Mouse (Mus musculus) liver, embryonic 15.5 days (tissue): ENCODE measurements around the gene Pappa. TPM values are rescaled to one million over a fixed set of nuclear protein-coding genes. Genes with fewer than 3 reads are reported as not detected.

ENCODE experiments used
- ATAC-seq: fragments of 200-750 bp; cut with Nextera tagmentation; 2 replicates; pipeline ENCODE4 v1.8.0; 2017; ENCODE audit warnings: moderate number of reproducible peaks, mild to moderate bottlenecking, moderate library complexity; ENCODE audit not compliant: insufficient read depth
- H3K27ac ChIP-seq: fragments of 300-500 bp; sonication (generic); replicated peaks from 2 replicates; pipeline ENCODE4 v1.5.1; 2015; ENCODE audit warnings: mild to moderate bottlenecking, inconsistent platforms
- H3K27me3 ChIP-seq: fragments of 300-500 bp; sonication (generic); 2 replicates; pipeline ENCODE4 v1.6.1; 2015; ENCODE audit warnings: mild to moderate bottlenecking, inconsistent platforms
- H3K36me3 ChIP-seq: fragments of 300-500 bp; sonication (generic); replicated peaks from 2 replicates; pipeline ENCODE4 v1.6.1; 2015; ENCODE audit warnings: moderate library complexity, mild to moderate bottlenecking, inconsistent platforms
- H3K4me1 ChIP-seq: fragments of 300-500 bp; sonication (generic); replicated peaks from 2 replicates; pipeline ENCODE4 v1.6.1; 2015; ENCODE audit warnings: inconsistent platforms
- H3K4me2 ChIP-seq: fragments of 300-500 bp; sonication (generic); 2 replicates; pipeline ENCODE4 v1.6.1; 2015; ENCODE audit warnings: moderate library complexity, mild to moderate bottlenecking, inconsistent platforms
- H3K4me3 ChIP-seq: fragments of 300-500 bp; sonication (generic); replicated peaks from 2 replicates; pipeline ENCODE4 v1.5.1; 2015; ENCODE audit warnings: mild to moderate bottlenecking, inconsistent platforms
- H3K9ac ChIP-seq: fragments of 300-500 bp; sonication (generic); 2 replicates; pipeline ENCODE4 v1.6.1; 2015; ENCODE audit warnings: moderate library complexity, mild to moderate bottlenecking, inconsistent platforms
- H3K9me3 ChIP-seq: fragments of 300-500 bp; sonication (generic); replicated peaks from 2 replicates; pipeline ENCODE4 v1.6.1; 2016; ENCODE audit warnings: inconsistent platforms
- WGBS: fragments of 180-500 bp; shearing (Covaris S2); methylation state at CpG from one replicate; pipeline ENCODE4 v1.1.7; 2015; ENCODE audit warnings: mixed read lengths; ENCODE audit not compliant: insufficient replicate concordance; 5-methylcytosine and 5-hydroxymethylcytosine counted together
- polyA plus RNA-seq: library from polyadenylated mRNA; unstranded; fragments of >200 nt; fragmentation: Nextera tagmentation; extraction: Ambion mirVana; gene quantifications from 2 replicates; pipeline ENCODE4 v1.2.1, GENCODE M21; 2015

Pappa gene
- polyA plus RNA-seq = 0.02 and 0.05 TPM in 2 replicates

DNA sequence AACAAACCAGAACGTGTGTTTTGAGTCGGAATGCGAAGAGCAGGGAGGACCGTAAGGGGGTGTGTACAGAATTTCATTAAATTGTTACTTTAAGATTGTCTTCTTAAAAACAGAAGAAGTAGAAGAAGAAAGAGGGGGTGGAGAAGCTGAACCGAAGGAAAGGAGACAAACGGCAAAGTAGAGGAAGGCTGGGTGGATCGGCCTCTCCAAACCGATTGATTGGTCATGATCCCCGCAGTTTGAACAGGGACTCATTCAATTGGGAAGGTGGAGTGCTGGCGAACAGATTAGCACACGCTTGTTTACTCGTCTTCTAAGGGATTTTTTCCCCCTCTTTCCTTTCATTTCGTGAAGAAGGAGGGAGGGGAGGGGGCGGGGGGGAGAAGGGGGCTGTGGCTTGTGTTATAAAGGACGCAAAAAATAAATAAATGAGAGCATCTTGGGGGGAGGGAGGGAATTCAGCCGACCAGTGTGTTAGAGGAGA is at the start of gene Pappa:
Gene Pappa (plus strand): TSS at position 434 of the 484 bp plus-strand sequence.
- under 1% methylated on average over 16 of the region's 16 CpGs for WGBS
- Histone ChIP-seq H3K4me1 (no peaks in the 10 kb centered on the region), H3K27ac (no peak within 1 kb of the TSS), H3K4me3 (peak within 1 kb of the TSS; percentile 39), H3K9ac (no peak within 1 kb of the TSS), H3K9me3 (no peaks in the 10 kb centered on the region), H3K27me3 (peaks cover 51% of the 10 kb centered on the region), H3K36me3 (no peaks in the 10 kb centered on the region), H3K4me2 (peak within 1 kb of the TSS; percentile 62)
- ATAC-seq = no peak

GRCm38 (mm10) chr4:65077906-65078615 is 45.9 kb upstream of the Pappa start:
- H3K27ac ChIP-seq = no peak overlapping the region
- no peak overlapping the region for H3K9ac ChIP-seq
- no peak overlapping the region for H3K4me2 ChIP-seq
- 58% methylated on average over 6 of the region's 6 CpGs for WGBS
- H3K36me3 ChIP-seq = no peaks in the 10 kb centered on the region
- H3K27me3 ChIP-seq = no peaks in the 10 kb centered on the region
- ATAC-seq = no peak
- H3K4me3 ChIP-seq = no peak overlapping the region
- no peaks in the 10 kb centered on the region for H3K4me1 ChIP-seq
- H3K9me3 ChIP-seq = no peaks in the 10 kb centered on the region

DNA sequence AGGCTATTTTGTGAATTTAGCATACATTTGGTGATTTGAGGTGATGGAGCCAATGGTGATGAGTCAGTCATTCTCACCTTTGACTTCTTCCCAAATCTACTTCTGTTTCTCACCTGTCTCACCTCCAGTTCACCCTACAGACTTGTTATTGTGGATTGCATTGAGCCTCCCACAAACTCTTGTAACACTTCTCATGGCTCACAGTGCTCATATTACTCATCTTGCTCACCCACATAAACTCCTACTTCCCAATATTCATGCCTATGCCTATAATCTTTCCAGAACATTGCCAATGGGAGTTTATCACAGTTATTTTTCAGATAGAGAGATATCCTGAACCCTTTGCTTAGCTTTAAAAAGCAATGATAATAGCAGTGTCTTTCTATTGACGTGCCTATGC is 37.1 kb upstream of the Pappa start:
- Histone ChIP-seq H3K4me1 (no peaks in the 10 kb centered on the region), H3K9ac (no peak overlapping the region), H3K4me2 (no peak overlapping the region), H3K36me3 (no peaks in the 10 kb centered on the region), H3K27ac (no peak overlapping the region), H3K9me3 (no peaks in the 10 kb centered on the region), H3K27me3 (no peaks in the 10 kb centered on the region), H3K4me3 (no peak overlapping the region)
- WGBS = 57% methylated on average over 1 of the region's 1 CpGs
- no peak for ATAC-seq

GRCm38 (mm10) chr4:65087592-65087991 is 36.4 kb upstream of the Pappa start:
- no peak overlapping the region for H3K4me3 ChIP-seq
- H3K9ac ChIP-seq = no peak overlapping the region
- no peaks in the 10 kb centered on the region for H3K4me1 ChIP-seq
- H3K4me2 ChIP-seq = no peak overlapping the region
- no peaks in the 10 kb centered on the region for H3K36me3 ChIP-seq
- whole genome bisulfite sequencing = 59% methylated on average over 5 of the region's 5 CpGs
- no peak overlapping the region for H3K27ac ChIP-seq
- ATAC-seq = no peak
- H3K27me3 ChIP-seq = no peaks in the 10 kb centered on the region
- no peaks in the 10 kb centered on the region for H3K9me3 ChIP-seq

GRCm38 (mm10) chr4:65092191-65092590 is 31.8 kb upstream of the Pappa start:
- ATAC-seq = no peak
- Histone ChIP-seq H3K9ac (no peak overlapping the region), H3K36me3 (no peaks in the 10 kb centered on the region), H3K4me3 (no peak overlapping the region), H3K9me3 (no peaks in the 10 kb centered on the region), H3K27ac (no peak overlapping the region), H3K4me2 (no peak overlapping the region), H3K4me1 (no peaks in the 10 kb centered on the region), H3K27me3 (no peaks in the 10 kb centered on the region)
- 0% methylated on average over 1 of the region's 1 CpGs for WGBS

- no peaks in the 10 kb centered on the region for H3K36me3 ChIP-seq
- H3K9me3 ChIP-seq = no peaks in the 10 kb centered on the region
- no peak overlapping the region for H3K27ac ChIP-seq
- ATAC-seq = no peak
- H3K4me1 ChIP-seq = no peaks in the 10 kb centered on the region
- peaks cover 31% of the 10 kb centered on the region for H3K27me3 ChIP-seq
- WGBS = 38% methylated on average over 1 of the region's 1 CpGs
- no peak overlapping the region for H3K4me3 ChIP-seq
- no peak overlapping the region for H3K4me2 ChIP-seq
- H3K9ac ChIP-seq = no peak overlapping the region
Measured at GRCm38 (mm10) chr4:65120329-65120728, 3.6 kb upstream of the Pappa start.

DNA sequence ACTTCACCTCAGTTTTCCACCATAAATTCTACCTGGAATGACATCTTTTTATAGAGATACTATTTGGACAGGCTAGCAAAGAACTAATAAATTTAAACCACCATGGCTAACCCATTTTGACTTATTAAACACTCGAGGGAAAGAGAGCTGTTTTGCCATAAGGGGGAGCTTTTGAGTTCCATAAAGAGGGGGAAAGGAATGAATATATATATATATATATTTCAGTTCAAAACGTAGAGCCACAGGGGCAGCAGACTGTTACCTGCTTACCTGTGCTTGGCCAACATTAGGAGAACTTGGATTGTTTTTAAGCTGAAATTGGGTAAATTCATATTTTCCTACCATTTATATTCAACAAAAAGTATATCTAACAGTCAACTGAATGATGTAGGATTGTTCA is 1.1 kb upstream of the Pappa start:
- Histone ChIP-seq H3K36me3 (no peaks in the 10 kb centered on the region), H3K27ac (no peak overlapping the region), H3K4me3 (no peak overlapping the region), H3K27me3 (peaks cover 51% of the 10 kb centered on the region), H3K9ac (no peak overlapping the region), H3K4me1 (no peaks in the 10 kb centered on the region), H3K9me3 (no peaks in the 10 kb centered on the region), H3K4me2 (no peak overlapping the region)
- 0% methylated on average over 2 of the region's 2 CpGs for WGBS
- ATAC-seq = no peak

DNA sequence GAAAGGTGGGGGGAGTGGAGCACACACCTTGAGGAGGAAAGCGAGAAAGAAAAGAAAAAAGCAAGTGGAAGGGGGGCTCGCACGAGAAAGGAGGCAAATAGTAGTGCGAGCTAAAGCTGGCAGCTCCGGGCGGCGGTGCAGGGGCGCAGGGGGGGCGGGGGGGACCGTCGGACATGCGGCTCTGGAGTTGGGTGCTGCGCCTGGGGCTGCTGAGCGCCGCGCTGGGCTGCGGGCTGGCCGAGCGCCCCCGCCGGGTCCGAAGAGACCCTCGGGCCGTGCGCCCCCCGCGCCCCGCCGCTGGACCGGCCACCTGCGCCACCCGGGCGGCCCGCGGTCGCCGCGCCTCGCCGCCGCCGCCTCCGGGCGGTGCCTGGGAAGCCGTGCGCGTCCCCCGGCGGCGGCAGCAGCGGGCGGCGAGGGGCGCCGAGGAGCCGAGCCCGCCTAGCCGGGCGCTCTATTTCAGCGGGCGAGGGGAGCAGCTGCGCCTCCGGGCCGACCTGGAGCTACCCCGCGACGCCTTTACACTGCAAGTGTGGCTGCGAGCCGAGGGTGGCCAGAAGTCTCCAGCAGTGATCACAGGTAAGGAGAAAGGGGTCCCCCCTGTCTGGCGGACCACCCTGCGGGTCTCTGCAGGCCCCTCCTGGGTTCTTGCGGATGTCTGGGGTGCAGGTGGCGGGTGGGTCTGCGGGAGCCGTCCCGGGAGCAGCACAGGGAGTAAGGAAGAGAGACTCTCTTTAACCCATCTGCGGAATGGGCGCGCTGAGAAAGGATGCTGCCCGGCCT is 586 bp downstream of the Pappa start:
- no peak for ATAC-seq
- 2% methylated on average over 47 of the region's 80 CpGs for WGBS
- Histone ChIP-seq H3K4me2 (peak overlapping the region; percentile 62), H3K9ac (no peak overlapping the region), H3K27me3 (peaks cover 54% of the 10 kb centered on the region), H3K4me3 (peak overlapping the region; percentile 39), H3K9me3 (no peaks in the 10 kb centered on the region), H3K36me3 (no peaks in the 10 kb centered on the region), H3K27ac (no peak overlapping the region), H3K4me1 (no peaks in the 10 kb centered on the region)

DNA sequence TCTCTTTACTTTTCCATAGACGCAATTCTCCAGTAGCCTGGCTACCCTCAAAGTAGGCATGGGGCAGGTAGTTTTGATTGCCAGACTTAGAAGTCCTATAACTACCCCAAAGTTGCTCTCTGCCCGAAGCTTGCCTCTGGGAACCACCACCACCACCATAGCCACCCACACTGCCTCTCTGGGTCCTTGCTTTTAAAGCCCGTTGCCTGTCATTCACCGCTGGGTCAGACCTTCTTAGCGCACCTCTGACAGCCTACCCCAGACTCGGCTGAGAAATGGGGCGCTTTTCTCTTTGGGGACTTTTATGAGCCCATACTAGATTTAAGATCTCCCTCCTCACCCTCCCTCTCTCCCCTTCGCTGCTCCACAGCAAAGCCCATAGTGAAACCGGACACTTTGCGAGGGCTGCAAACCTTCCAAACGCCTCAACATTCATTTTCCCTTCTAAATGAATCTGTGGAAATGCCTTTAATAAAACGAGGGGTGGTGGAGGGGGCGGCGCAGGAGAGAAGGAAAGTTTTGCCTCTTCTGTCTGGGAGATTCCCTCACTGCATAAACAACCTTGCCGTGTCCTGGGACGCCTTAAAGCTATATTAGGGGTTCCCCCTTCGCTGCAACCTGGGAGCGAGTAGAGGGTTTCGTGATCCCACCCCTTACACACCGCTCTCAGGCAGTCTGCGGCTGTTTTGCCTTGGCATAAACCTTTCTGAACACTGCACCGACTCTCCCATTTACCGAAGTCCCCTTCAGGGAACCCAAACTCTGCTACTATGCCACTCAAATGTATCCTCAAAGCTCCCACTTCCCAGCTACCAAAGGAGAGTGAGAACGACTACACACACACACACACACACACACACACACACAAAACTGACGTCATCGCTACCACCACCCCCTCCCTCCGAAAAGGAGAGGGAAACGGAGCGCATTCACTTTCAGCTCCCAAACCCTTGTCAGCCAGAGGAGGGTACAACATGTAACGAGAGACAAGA is 1.7 kb downstream of the Pappa start:
- no peak overlapping the region for H3K27ac ChIP-seq
- peak overlapping the region; percentile 62 for H3K4me2 ChIP-seq
- no peak for ATAC-seq
- H3K4me1 ChIP-seq = no peaks in the 10 kb centered on the region
- no peaks in the 10 kb centered on the region for H3K9me3 ChIP-seq
- H3K36me3 ChIP-seq = no peaks in the 10 kb centered on the region
- no peak overlapping the region for H3K9ac ChIP-seq
- under 1% methylated on average over 30 of the region's 30 CpGs for WGBS
- peaks cover 54% of the 10 kb centered on the region for H3K27me3 ChIP-seq
- peak overlapping the region; percentile 39 for H3K4me3 ChIP-seq

DNA sequence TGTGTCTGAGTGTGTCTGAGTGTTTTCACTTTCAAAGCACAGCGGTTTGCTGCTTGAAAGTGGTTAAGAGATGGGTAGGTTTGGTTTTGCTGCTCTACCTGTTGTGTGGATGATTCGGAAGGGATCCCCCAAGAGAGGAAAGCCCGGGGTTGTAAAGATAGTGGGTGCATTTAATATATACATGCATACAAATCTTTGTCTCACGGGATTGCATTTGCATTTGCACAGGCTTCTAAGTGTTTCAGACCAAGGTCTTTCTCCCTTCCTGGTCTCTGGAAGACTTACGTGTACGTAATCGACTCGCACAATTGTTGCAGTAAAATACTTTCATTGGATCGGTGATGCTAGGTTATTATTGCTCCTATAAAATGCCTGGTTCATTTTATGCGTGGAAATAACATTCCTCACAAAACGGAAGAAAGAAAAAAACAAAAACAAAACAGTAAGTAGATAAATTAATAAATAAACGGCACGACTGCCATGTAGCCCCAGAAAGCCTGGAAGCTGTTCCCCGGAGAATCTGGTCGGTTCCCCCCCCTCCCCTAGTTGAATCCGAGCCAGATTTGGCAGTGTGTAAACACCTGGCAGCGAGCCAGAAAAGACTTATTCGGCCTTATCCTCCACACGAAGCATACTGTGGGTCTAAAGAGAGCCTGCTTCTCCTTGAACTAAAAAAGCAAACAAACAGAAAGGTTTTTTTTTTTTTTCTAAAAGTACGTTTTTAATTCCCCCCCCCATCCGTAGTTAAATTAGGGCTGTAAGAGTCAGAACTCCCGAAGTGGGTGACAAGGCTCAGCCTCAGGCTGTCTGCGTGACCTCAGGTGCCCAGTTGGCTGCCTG is 2.7 kb downstream of the Pappa start:
- no peak overlapping the region for H3K9ac ChIP-seq
- WGBS = 11% methylated on average over 23 of the region's 23 CpGs

More for the DNA sequence above, 2.7 kb downstream of the Pappa start:
- H3K4me2 ChIP-seq = peak overlapping the region; percentile 62
- peaks cover 54% of the 10 kb centered on the region for H3K27me3 ChIP-seq
- no peaks in the 10 kb centered on the region for H3K9me3 ChIP-seq
- H3K4me1 ChIP-seq = no peaks in the 10 kb centered on the region
- no peak overlapping the region for H3K27ac ChIP-seq
- no peak for ATAC-seq
- peak overlapping the region; percentile 39 for H3K4me3 ChIP-seq
- H3K36me3 ChIP-seq = no peaks in the 10 kb centered on the region
